12 mouse cellular contexts compared by ENCODE assay signal in the genomic region with DNA sequence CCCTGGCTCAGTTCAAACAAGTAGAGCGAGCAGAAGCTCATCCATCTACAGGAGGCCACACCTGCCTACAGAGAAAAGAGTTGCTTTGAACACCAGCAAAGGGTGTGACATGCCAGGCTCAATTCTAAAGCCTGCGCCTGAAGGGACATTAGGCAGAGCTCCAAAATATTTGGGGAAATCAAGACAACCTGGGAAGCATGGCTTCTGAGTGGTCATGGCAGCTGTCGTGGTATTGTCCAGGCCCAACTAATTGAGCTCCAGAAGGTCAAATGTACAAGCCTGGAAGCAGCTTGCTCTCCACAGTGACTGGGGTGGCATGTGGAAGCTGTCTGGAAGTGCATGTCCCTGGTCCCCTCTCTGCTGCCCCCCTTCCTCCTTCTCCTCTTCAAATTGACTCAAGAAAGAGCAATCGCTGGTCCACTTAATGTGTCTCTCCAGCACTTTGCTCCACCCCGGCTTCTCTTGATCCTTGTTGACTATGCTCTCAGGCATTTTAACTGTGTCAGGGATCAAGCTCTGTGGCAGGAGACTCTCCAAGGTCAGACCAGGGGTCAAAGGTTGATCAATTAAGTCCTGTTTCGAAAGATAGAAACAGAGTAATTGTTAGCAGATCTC.
"Had no signal": no experiment of that assay in that cellular context is flagged by ENCODE, and none has a peak within 500 bp of the region (broad histone marks: within the 10 kb centered on the region; RNA-seq: fewer than 3 reads in every experiment).

No protein-coding gene starts in this region.

- H3K27me3 ChIP-seq: liver, embryonic 12.5 days; stomach, embryonic 15.5 days had no signal

- H3K36me3 ChIP-seq: limb, embryonic 10.5 days; liver, embryonic 12.5 days; midbrain, embryonic 10.5 days; stomach, embryonic 15.5 days had no signal

- H3K9ac ChIP-seq: liver, embryonic 12.5 days; stomach, embryonic 15.5 days had no signal

- H3K4me3 ChIP-seq: left cerebral cortex, adult 2 months; limb, embryonic 10.5 days; liver, embryonic 12.5 days; midbrain, embryonic 10.5 days; stomach, embryonic 15.5 days had no signal

- H3K9me3 ChIP-seq: limb, embryonic 10.5 days; liver, embryonic 12.5 days; midbrain, embryonic 10.5 days; stomach, embryonic 15.5 days had no signal

- H3K27ac ChIP-seq: left cerebral cortex, adult 2 months; limb, embryonic 10.5 days; liver, embryonic 12.5 days; midbrain, embryonic 10.5 days; stomach, embryonic 15.5 days had no signal

- DNase-seq: kidney, adult 8-10 months; kidney, postnatal 25 days; right cerebral cortex, postnatal 14 days; thymus, adult 2 months; thymus, postnatal 25 days had no signal

- H3K4me2 ChIP-seq: liver, embryonic 12.5 days; stomach, embryonic 15.5 days had no signal

- ATAC-seq: intestine, postnatal 0 days; liver, embryonic 12.5 days; midbrain, embryonic 16.5 days had no signal

- H3K4me1 ChIP-seq: liver, embryonic 12.5 days; midbrain, embryonic 10.5 days; stomach, embryonic 15.5 days had no signal
